Mouse (Mus musculus): ENCODE data around the gene Arntl2.

- TF ChIP-seq POLR2A (IDR thresholded peaks at IDR 0.05; ENCODE audit: borderline replicate concordance, extremely low read depth, insufficient read depth, insufficient read length, poor library complexity, severe bottlenecking) (no peak), CTCF (IDR thresholded peaks at IDR 0.05; ENCODE audit: borderline replicate concordance, extremely low read depth, insufficient read depth, insufficient read length) (no peak)
These were observed 78.6 kb downstream of the Arntl2 start for GRCm38 (mm10) chr6:146874415-146874814.

Measured in brain, embryonic 14.5 days (tissue).